Mouse (Mus musculus): ENCODE data around the gene Defb20.

The Defb20 gene

DNA sequence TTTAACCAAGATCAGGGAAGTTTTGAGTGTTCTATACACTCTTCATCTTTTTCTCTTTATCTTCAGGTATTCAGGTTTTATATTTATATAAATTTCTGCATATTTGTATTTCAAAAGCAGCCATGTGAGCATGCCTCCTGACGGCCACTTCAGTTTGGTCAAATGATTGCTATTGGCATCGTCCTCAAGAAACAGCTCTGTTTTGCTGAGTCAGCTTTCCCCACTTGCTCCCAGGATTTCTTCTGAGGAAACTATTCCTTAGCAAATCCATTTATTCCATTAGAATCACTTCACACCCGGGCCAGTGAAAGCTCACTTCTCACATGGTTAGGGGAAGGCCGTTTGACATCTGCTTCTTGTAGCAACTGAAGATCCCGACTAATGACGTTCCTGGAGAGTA is 21.2 kb downstream of the Defb20 start:
- DNase-seq (ENCODE audit: low spot score in 2 of 2) = no peak

DNA sequence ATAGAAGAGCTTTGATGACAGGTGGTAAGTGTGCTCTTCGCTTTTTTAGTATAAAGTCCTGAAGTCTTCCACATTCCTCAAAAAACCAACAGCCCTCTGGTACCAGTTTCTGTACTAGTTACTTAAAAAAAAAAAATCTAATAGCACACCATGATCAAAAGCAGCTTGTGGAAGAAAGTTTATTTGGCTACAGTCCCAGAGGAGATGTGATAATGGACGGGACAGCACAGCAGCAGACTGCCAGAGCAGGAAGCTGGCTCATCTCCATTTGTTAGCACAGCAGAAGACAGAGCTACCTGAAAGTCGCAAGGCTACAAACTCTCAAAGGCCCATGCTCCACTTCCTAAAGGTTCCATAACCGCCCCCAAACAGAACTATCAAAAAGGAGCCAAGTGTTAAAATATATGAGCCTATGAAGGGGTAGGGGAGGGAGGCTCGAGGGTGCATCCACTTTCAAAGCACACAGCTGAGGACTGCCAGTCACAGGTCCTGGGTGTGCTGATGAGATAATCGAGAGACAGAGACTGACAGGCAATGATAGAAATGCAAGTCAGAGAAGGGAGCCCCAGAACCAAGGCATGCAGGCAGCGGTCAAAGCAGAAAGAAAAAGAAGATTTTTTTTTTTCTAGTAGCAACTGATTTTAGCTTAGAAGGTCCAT is 23.5 kb downstream of the Defb20 start:
- DNase-seq (ENCODE audit: low spot score in 2 of 2) = no peak

DNA sequence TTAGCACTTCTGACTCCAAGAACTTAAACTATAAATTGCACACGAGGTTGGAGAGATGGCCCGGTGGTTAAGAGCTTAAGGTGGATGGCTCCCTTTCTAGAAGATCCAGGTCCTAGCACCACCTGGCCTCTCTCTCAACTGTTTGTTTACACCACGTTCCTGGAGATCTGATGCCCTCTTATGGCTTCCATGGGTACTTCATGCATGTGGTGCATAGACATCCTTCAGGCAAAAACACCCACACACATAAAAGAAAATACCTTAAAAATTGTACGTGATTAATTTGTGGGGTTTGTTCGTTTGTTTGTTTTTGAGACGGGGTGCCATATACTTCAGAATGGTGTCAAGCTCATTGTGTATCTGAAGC is 24.0 kb downstream of the Defb20 start:
- DNase-seq (ENCODE audit: low spot score in 2 of 2) = no peak

DNA sequence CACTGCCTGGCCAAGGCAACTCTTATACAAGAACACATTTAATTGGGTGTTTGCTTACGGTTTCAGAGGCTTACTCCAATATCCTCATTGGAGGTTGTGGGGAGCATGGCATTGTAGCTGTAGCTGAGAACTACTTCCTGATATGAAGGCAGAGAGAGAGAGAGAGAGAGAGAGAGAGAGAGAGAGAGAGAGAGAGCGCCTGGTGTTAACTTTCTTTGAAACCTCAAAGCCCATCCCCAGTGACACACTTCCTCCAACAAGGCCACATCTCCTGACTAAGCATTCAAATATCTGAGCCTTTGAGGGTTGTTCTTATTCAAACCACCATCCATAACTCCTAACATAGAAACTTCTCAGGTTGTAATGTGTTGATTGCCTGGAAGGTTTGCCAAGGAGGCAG is 27.1 kb downstream of the Defb20 start:
- no peak for DNase-seq (ENCODE audit: low spot score in 2 of 2)

DNA sequence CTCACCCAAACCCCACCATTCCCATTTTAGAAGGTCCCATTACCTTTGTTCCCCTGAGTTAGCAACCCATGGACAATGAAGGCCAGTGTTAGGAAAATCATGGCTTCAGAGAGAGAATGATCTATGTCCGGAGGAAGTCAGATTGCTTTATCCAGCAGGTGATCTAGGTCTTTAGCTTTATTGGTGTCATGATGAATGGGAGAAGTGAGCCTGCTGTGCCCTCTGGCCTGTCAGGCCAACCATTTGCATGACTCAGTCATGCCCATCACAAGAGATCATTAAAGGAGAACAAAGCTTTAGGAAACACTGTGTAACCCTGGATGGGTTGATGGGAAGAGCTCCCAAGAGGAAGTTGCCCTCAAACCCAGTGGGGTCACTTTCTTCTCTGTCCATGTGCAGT is 34.7 kb downstream of the Defb20 start, which contains the start of gene Defb26:
Gene Defb26 (minus strand): TSS at position 101 of the 400 bp plus-strand sequence.
- DNase-seq (ENCODE audit: low spot score in 2 of 2) = no peak

DNA sequence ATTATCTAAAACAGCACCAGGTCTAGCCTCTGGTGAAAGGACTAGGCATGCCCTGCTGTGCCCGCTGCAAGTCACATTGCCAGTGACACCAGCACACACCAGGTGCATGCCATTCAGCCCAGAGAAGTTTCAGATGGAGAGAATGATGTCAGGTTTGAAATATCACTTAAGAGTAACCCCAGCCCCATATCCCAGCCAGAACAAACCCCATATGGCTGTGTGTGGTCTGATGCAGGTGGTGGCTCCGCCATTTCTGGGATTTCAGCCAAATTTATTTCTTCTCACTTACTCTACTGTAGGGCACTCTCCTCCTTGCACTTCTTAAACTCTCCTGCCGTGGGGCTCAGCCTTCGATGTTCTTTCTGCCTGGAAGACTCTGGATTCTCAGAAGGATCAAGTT is 39.2 kb downstream of the Defb20 start:
- no peak for DNase-seq (ENCODE audit: low spot score in 2 of 2)

DNA sequence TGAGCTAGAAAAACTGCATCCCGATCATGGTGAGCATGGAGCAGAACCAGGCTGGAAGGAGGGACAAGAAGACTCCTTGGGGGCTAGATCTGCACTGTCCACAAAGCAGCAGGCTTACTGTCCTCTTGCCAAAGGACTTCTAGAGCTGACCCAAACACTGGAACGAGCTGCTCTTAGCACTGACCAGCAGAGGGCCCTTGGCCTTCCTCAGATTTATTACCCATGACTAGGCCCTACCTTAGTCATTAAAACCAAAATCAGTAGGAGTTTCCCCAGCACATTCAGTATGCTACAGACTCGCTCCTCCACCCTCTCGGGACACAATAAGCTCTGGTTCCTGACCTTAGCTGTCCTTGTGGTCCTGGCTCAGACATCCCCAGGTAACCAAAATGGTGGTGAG is 41.1 kb downstream of the Defb20 start, which contains the start of gene Defb28:
Gene Defb28 (plus strand): TSS at position 275 of the 400 bp plus-strand sequence.
- no peak for DNase-seq (ENCODE audit: low spot score in 2 of 2)
